Mouse (Mus musculus): ENCODE results near the gene Stip1. TPM values are rescaled to one million over a fixed set of nuclear protein-coding genes. Genes with fewer than 3 reads are reported as not detected.

Gene Stip1
- polyA plus RNA-seq, 1 experiment from 2014 or later: 255 TPM

DNA sequence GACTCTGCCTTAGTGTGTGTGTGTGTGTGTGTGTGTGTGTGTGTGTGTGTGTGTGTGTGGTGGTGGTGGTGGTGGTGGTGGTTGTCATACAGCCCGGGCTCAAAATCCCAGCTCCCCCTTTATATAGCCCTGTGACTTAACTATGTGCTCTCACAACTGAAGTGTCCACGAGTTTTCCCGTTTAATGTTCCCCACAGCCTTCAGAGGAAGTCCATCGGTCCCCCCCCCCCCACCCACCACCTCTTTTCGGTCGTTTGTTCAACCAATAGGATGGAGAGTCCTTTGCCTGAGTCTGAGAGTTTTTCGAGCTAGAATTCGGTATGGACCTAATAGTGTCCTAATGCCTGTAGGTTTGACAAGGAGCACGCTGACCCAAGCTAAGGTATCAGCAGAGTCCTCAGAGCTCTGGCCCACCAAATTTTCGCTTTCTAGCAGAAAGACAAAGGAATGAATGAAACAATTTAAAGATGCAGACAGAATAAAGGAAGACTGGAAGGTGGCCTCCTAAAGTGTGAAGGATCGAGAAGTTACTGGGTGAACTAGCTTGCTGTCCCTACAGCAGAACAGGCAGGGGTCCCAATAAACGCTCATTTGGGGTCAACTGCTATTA is 66.1 kb downstream of the Stip1 start:
- DNase-seq (no peak), ATAC-seq (ENCODE audit: insufficient read depth) (no peak)
- Histone ChIP-seq H3K36me3 (ENCODE audit: insufficient read depth) (peaks cover 19% of the 10 kb centered on the region), H3K4me3 (ENCODE audit: low read depth, low read length) (peak overlapping the region; percentile 58), H3K4me2 (peak overlapping the region; percentile 94), H3K9ac (peak overlapping the region; percentile 78), H3K9me3 (ENCODE audit: low read depth, low read length) (no peaks in the 10 kb centered on the region), H3K27ac (ENCODE audit: low read depth) (peak overlapping the region; percentile 33; the same call in 1 of the 2 replicates), H3K27me3 (ENCODE audit: insufficient read depth, low read length) (no peaks in the 10 kb centered on the region), H3K4me1 (ENCODE audit: insufficient read depth) (peaks cover 13% of the 10 kb centered on the region)
- TF ChIP-seq CTCF (IDR thresholded peaks at IDR 0.05; ENCODE audit: low read depth): no peak
- 33% methylated on average over 12 of the region's 12 CpGs for WGBS

DNA sequence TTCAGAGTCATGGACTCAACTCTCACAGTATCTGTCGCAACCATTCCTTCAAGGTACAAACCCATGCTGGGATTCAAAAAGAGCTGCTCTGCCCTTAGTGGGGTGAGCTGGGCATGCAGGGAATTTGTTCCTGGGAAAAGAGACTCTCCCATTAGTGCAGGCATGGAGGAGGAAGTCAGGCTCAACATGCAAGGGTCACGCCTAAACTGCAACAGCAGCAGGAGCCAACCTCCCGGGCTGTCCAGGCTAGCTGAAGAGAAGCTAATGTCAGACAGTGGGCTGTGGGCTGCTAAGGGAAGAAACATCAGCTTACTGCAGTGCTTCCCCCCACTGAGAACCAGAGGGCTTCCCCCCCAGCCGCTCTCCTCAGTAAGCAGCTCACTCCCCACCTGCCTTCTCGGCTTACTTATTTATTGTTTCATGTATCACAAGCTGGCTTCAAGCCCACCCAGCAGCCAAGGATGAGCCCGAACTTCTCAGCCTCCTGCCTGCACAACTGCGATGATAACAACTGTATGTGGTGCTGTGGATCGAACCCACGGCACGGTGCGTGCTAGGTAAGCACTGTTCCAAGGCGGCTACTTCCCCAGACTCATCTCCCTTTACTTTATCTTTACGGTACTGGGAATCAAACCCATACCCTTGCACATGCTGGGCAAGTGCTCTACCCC is 67.4 kb downstream of the Stip1 start:
- Histone ChIP-seq H3K9ac (no peak overlapping the region), H3K4me3 (ENCODE audit: low read depth, low read length) (no peak overlapping the region), H3K36me3 (ENCODE audit: insufficient read depth) (peaks cover 6% of the 10 kb centered on the region), H3K4me2 (no peak overlapping the region), H3K4me1 (ENCODE audit: insufficient read depth) (peaks cover 16% of the 10 kb centered on the region), H3K27me3 (ENCODE audit: insufficient read depth, low read length) (no peaks in the 10 kb centered on the region), H3K9me3 (ENCODE audit: low read depth, low read length) (no peaks in the 10 kb centered on the region), H3K27ac (ENCODE audit: low read depth) (0 out of 2 replicates have a peak overlapping the region, but pooled peaks have one; percentile 3)
- ATAC-seq (ENCODE audit: insufficient read depth): no peak
- WGBS: 72% methylated on average over 13 of the region's 13 CpGs
- no peak for TF ChIP-seq CTCF (IDR thresholded peaks at IDR 0.05; ENCODE audit: low read depth)
- no peak for DNase-seq

GRCm38 (mm10) chr19:6971644-6972043 is 68.1 kb downstream of the Stip1 start:
- H3K4me3 ChIP-seq (ENCODE audit: low read depth, low read length): no peak overlapping the region
- peaks cover 16% of the 10 kb centered on the region for H3K4me1 ChIP-seq (ENCODE audit: insufficient read depth)
- H3K9ac ChIP-seq: 0 out of 2 replicates have a peak overlapping the region, but pooled peaks have one; percentile 2
- H3K36me3 ChIP-seq (ENCODE audit: insufficient read depth): peaks cover 3% of the 10 kb centered on the region; the same call in 1 of the 2 replicates
- DNase-seq: no peak
- no peak overlapping the region for H3K4me2 ChIP-seq
- H3K27ac ChIP-seq (ENCODE audit: low read depth): 0 out of 2 replicates have a peak overlapping the region, but pooled peaks have one; percentile 3
- no peaks in the 10 kb centered on the region for H3K27me3 ChIP-seq (ENCODE audit: insufficient read depth, low read length)
- H3K9me3 ChIP-seq (ENCODE audit: low read depth, low read length): no peaks in the 10 kb centered on the region
- no peak for ATAC-seq (ENCODE audit: insufficient read depth)
- no peak for TF ChIP-seq CTCF (IDR thresholded peaks at IDR 0.05; ENCODE audit: low read depth)
- WGBS: 27% methylated on average over 6 of the region's 6 CpGs

Other genes starting within 250 kb of the Stip1 start
- gene Rps6ka4, start 199.3 kb downstream of the Stip1 start, polyA plus RNA-seq (2014; fragmentation: Nextera tagmentation; extraction: Ambion mirVana): 28.6 and 29.8 TPM in 2 replicates
- gene Ccdc88b, start 181.8 kb downstream of the Stip1 start, polyA plus RNA-seq (2014; fragmentation: Nextera tagmentation; extraction: Ambion mirVana): 1.0 and 1.5 TPM in 2 replicates
- gene Trmt112, start 130.3 kb downstream of the Stip1 start, polyA plus RNA-seq (2014; fragmentation: Nextera tagmentation; extraction: Ambion mirVana): 151 and 155 TPM in 2 replicates
- gene Prdx5, start 129.9 kb downstream of the Stip1 start, polyA plus RNA-seq (2014; fragmentation: Nextera tagmentation; extraction: Ambion mirVana): 151 and 153 TPM in 2 replicates
- gene Esrra, start 118.2 kb downstream of the Stip1 start, polyA plus RNA-seq (2014; fragmentation: Nextera tagmentation; extraction: Ambion mirVana): 3.1 and 4.2 TPM in 2 replicates
- 2.2 and 2.3 TPM in 2 replicates for gene Catsperz, start 114.6 kb downstream of the Stip1 start, polyA plus RNA-seq (2014; fragmentation: Nextera tagmentation; extraction: Ambion mirVana)
- gene Kcnk4, start 105.5 kb downstream of the Stip1 start, polyA plus RNA-seq (2014; fragmentation: Nextera tagmentation; extraction: Ambion mirVana): 0.17 and 0.38 TPM in 2 replicates
- 61.0 and 65.0 TPM in 2 replicates for gene Bad, start 98.1 kb downstream of the Stip1 start, polyA plus RNA-seq (2014; fragmentation: Nextera tagmentation; extraction: Ambion mirVana)
- 21.8 and 23.5 TPM in 2 replicates for gene Gpr137, start 97.5 kb downstream of the Stip1 start, polyA plus RNA-seq (2014; fragmentation: Nextera tagmentation; extraction: Ambion mirVana)
- 218 and 224 TPM in 2 replicates for gene Ppp1r14b, start 65.0 kb downstream of the Stip1 start, polyA plus RNA-seq (2014; fragmentation: Nextera tagmentation; extraction: Ambion mirVana)
- 53.3 and 55.9 TPM in 2 replicates for gene Plcb3, start 63.5 kb downstream of the Stip1 start, polyA plus RNA-seq (2014; fragmentation: Nextera tagmentation; extraction: Ambion mirVana)
- 84.4 and 84.8 TPM in 2 replicates for gene Fkbp2, start 59.5 kb downstream of the Stip1 start, polyA plus RNA-seq (2014; fragmentation: Nextera tagmentation; extraction: Ambion mirVana)
- 42.5 and 44.6 TPM in 2 replicates for gene Vegfb, start 52.3 kb downstream of the Stip1 start, polyA plus RNA-seq (2014; fragmentation: Nextera tagmentation; extraction: Ambion mirVana)
- gene Dnajc4, start 47.4 kb downstream of the Stip1 start, polyA plus RNA-seq (2014; fragmentation: Nextera tagmentation; extraction: Ambion mirVana): 18.6 and 22.8 TPM in 2 replicates
- gene Nudt22, start 43.9 kb downstream of the Stip1 start, polyA plus RNA-seq (2014; fragmentation: Nextera tagmentation; extraction: Ambion mirVana): 20.4 and 20.7 TPM in 2 replicates
- gene Trpt1, start 43.8 kb downstream of the Stip1 start, polyA plus RNA-seq (2014; fragmentation: Nextera tagmentation; extraction: Ambion mirVana): 9.0 and 10.5 TPM in 2 replicates
- gene Fermt3, start 20.5 kb downstream of the Stip1 start, polyA plus RNA-seq (2014; fragmentation: Nextera tagmentation; extraction: Ambion mirVana): 8.6 and 9.1 TPM in 2 replicates
- gene Macrod1, start 16.8 kb upstream of the Stip1 start, polyA plus RNA-seq (2014; fragmentation: Nextera tagmentation; extraction: Ambion mirVana): 11.0 and 11.4 TPM in 2 replicates
- 1.4 and 2.0 TPM in 2 replicates for gene Flrt1, start 65.8 kb upstream of the Stip1 start, polyA plus RNA-seq (2014; fragmentation: Nextera tagmentation; extraction: Ambion mirVana)
- gene Otub1, start 166.3 kb upstream of the Stip1 start, polyA plus RNA-seq (2014; fragmentation: Nextera tagmentation; extraction: Ambion mirVana): 206 and 221 TPM in 2 replicates
- 917 and 922 TPM in 2 replicates for gene Cox8a, start 177.6 kb upstream of the Stip1 start, polyA plus RNA-seq (2014; fragmentation: Nextera tagmentation; extraction: Ambion mirVana)
- 64.9 and 65.8 TPM in 2 replicates for gene Naa40, start 201.2 kb upstream of the Stip1 start, polyA plus RNA-seq (2014; fragmentation: Nextera tagmentation; extraction: Ambion mirVana)
- 6.0 and 7.9 TPM in 2 replicates for gene Rcor2, start 227.4 kb upstream of the Stip1 start, polyA plus RNA-seq (2014; fragmentation: Nextera tagmentation; extraction: Ambion mirVana)